Mouse (Mus musculus) left cerebral cortex, adult 18-20 months (tissue): ENCODE data around the gene Tyw1. TPM values are rescaled to one million over a fixed set of nuclear protein-coding genes. Genes with fewer than 3 reads are reported as not detected.
"Not testable (repeated sequence)": the region's sequence is repeated elsewhere in the genome, so short reads cannot be mapped to it uniquely, and the experiment has no call there.

Source experiments
- DNase-seq, 2 experiments: peaks; one replicate each; pipeline ENCODE4 v3.0.0; 2021 to 2022; ENCODE audit warnings: low spot score in 2 of 2, mixed read lengths in 1 of 2
- long read RNA-seq, 2 experiments: library from polyadenylated mRNA; stranded (forward); transcript quantifications; one replicate each; pipeline ENCODE4 v2.0.0; 2021
- total RNA-seq, 2 experiments: library from RNA; stranded (reverse); gene quantifications; 2 replicates each; pipeline ENCODE4 v1.2.3; 2021

The Tyw1 gene
- 10 to 100 TPM; 14.0 to 15.0 TPM for total RNA-seq
- long read RNA-seq, experiment 1, transcript Tyw1-201 (16 exons, 3,044 nt), result major isoform, 22 of 33 reads
- long read RNA-seq, experiment 1, partial matches to known transcripts, result 5 of 33 reads
- long read RNA-seq, experiment 1, other reads (novel, unspliced or antisense), result 6 of 33 reads
- long read RNA-seq, experiment 2, transcript Tyw1-201 (16 exons, 3,044 nt), result major isoform, 13 of 19 reads
- long read RNA-seq, experiment 2, partial matches to known transcripts, result 0 of 19 reads
- long read RNA-seq, experiment 2, other reads (novel, unspliced or antisense), result 6 of 19 reads

GRCm38 (mm10) chr5:130255017-130255720, at the start of gene Tyw1, which contains the start of gene Sbds:
TSS of gene Tyw1 (plus strand) at chr5:130255619.
TSS of gene Sbds (minus strand) at chr5:130255530.
- peak; percentile 98 for DNase-seq

- no peak for DNase-seq
Measured at GRCm38 (mm10) chr5:130207299-130207698, 48.1 kb upstream of the Tyw1 start.

GRCm38 (mm10) chr5:130212956-130213355, 42.5 kb upstream of the Tyw1 start:
- no peak for DNase-seq

DNA sequence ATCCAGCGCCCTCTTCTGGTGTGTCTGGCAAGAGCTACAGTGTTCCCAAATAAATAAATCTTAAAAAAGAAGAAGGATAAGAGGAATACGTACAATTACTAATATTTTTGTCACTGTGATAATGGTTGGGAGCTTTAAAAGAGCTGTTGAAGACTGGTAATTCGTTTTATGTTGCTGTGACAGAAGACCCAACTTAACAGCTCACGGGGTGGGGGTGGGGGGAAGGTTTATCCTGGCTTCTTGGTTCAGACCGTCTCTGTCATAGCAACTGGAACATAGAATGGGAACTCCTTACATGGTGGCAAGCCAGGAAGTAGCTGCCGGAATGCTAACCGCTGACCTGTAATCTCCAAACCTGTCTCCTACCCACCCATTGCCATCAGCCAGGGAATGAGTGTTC, 38.6 kb upstream of the Tyw1 start, which contains the start of gene Tmem248:
Gene Tmem248 (plus strand): TSS at position 301 of the 400 bp plus-strand sequence.
- no peak for DNase-seq

DNA sequence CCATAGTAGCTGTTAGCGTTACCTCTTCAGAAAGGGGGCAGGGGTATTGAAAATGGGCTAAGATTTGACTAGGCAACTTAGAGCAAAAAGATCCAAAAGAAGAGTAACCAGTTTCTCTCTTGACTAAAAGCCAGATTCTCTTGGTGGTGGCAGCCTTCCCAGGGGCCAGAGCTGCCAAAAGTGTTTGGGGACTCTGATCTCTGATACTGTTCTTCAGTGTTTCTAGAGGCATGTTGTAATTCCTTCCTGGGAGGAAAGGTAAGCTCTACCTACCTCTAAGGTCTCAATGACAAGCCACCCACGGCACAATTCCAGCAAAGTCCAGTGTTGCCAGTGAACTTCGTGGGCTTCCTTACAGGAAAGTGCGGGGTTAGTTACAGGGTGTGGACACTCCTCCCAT, 38.0 kb upstream of the Tyw1 start:
- DNase-seq, result no peak

DNA sequence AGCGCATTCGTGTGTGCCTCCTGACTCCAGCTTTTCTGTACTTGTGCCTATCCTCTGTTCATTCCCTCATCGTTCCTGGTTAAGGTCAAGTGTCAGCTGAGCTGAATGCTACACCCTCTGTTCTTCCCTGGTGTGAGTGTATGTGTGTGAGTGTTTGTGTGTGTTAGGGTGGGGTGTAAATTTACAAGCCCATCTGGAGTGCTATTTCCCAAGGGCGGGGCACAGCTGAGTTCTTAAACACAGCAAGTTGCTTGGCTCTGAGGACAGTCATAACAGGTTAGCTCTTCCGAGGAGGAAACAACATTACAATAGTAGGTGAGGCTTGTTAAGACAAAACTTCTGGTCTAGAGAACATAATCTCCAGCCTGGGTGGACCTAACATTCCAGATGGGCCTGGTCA, 37.1 kb upstream of the Tyw1 start:
- no peak for DNase-seq

GRCm38 (mm10) chr5:130221316-130221715, 34.1 kb upstream of the Tyw1 start:
- DNase-seq, result no peak

- no peak for DNase-seq
Measured at GRCm38 (mm10) chr5:130221760-130222145, 33.7 kb upstream of the Tyw1 start.

GRCm38 (mm10) chr5:130222146-130223004, 33.0 kb upstream of the Tyw1 start:
- peak; percentile 94 to 96 for DNase-seq

- no peak for DNase-seq
Measured at GRCm38 (mm10) chr5:130226790-130227189, 28.6 kb upstream of the Tyw1 start.

GRCm38 (mm10) chr5:130228120-130228519, 27.3 kb upstream of the Tyw1 start:
- DNase-seq, result no peak

DNA sequence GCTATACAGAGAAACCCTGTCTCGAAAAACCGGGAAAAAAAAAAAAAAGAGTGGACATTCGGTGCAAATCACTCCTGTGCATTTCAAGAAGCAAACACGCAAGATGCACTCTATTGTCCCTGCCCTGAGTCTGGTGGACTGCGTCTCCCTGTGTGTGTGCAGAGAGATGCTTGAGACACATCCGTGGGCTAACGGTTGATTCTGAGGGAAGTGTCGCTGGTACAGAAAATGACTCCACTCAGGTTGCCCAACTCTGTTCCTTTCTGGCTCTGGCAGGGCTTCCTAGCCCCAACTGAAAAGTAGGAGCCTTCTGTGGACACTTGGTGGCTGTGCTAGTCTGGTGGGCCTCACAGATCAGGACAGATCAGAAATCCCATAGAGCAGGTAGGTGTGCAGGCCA, 19.1 kb upstream of the Tyw1 start:
- no peak for DNase-seq

GRCm38 (mm10) chr5:130239236-130239635, 16.2 kb upstream of the Tyw1 start:
- DNase-seq, result no peak

DNA sequence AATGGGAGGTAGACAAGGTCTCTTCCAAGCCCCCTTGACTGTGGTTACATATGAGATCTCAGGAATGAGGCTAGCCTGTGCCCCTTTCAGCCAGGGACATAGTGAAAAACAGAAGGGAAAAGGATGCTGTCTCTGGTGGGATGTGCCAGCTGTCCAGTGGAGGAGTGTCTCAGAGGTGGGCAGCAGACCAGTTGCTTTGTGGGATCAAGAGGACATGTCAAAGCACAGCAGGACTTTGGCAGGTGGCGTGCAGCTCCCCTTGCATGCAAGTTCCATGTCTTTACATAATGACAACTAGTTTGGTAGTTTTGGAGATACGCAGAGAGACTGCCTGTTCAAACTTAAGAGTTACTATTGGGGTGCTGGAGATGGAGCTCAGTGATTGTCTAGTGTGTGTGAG, 15.6 kb upstream of the Tyw1 start:
- no peak for DNase-seq

GRCm38 (mm10) chr5:130241426-130241825, 14.0 kb upstream of the Tyw1 start:
- DNase-seq, result no peak

GRCm38 (mm10) chr5:130247823-130248222, 7.6 kb upstream of the Tyw1 start:
- no peak for DNase-seq

- DNase-seq, result no peak
Measured at GRCm38 (mm10) chr5:130254164-130255016, 1.0 kb upstream of the Tyw1 start.

GRCm38 (mm10) chr5:130255799-130256525, 543 bp downstream of the Tyw1 start:
- not testable (repeated sequence) for DNase-seq

DNA sequence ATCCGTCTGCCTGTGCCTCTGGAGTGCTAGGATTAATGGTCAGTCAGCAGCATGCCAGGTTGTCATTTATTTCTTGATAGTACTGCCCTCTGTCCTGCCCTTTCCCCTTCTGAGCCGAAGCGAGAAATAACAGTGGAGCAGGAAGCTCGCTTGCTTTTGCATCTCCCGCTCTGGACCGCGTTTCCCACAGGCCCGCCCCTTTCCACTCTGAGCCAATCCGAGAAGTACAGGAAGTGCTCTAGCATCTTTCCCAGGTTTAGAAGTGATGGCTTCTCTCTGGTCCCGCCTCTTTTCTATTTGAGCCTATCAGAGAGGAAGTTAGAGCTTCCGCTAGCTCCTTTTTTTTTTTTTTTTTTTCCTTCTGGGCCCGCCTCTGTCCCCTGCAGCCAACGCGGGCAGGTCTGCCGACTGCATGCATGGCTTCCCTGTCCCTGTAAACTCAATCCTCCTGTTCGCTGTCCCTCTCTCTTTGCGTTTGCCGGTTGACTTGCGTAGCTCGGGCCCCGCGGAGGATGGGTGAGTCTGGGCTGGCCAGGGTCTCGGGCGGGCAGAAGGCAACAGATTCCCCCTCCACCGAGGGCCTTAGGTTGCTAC, 1.4 kb downstream of the Tyw1 start:
- DNase-seq, result peak; percentile 90 to 92

GRCm38 (mm10) chr5:130257303-130257702, 1.9 kb downstream of the Tyw1 start:
- DNase-seq, result no peak
